Mouse (Mus musculus) thymus, adult 2 months (tissue): Measurements from ENCODE around the gene Ints4.

Source experiments
- CTCF ChIP-seq: fragments of 200-500 bp; IDR thresholded peaks from 2 replicates; pipeline ENCODE4 v1.5.1; 2012; ENCODE audit warnings: mild to moderate bottlenecking, control low read depth, low read length, moderate library complexity, borderline replicate concordance; ENCODE audit not compliant: control insufficient read depth, poor library complexity, insufficient read depth; ENCODE audit errors: extremely low read depth
- POLR2A ChIP-seq: fragments of 200-500 bp; IDR thresholded peaks from 2 replicates; pipeline ENCODE4 v1.6.1; 2012; ENCODE audit warnings: mild to moderate bottlenecking, low read length, control low read depth, moderate library complexity; ENCODE audit not compliant: control insufficient read depth, poor library complexity, insufficient read depth; ENCODE audit errors: extremely low read depth

DNA sequence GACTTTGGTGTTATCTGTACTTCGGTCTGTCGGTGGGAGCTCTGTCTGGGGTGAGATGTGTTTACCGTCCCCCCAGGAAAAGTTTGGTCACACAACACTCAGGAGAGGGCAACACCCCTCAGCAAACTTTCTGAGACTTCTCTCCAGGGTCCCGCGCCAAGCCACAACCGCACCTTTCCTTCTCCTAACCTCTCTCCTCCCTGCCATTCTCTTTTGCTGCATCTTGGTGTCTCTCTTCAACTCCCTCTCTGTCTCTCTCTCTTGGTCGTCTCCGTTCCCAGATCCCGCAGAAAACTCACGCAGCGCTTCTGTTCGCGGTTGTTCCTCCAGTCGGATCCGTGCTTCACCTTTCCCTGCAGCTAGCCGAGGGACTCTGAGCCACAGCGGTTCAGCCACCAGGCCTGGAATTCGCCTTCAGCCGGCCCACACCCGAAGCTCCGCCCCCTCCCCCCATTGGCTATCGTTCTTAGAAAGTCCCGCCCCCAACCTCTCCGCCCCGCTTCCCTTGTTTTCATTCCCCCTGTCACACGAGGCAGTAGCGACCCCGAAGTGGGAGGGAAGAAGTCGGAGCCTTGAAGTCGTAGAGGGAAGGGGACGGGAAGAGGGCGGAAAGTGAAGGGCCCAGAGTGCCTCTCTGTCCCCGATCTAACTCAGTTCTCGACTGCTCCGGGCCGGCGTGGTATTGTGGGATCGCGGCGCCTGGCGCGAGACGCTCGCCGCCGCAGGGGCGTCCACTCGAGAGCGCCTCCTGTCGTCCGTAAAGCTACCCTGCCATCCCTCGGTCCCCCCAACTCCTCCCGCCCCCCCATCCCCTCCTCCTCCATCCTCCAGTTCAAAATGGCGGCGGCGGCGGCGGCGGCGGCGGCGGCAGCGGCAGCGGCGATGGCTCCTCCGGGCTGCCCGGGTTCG is 98.6 kb downstream of the Ints4 start, which contains the start of the genes Aamdc and Rsf1:
- peak; percentile 86 for TF ChIP-seq CTCF
- TF ChIP-seq POLR2A = peak; percentile 78
